Mouse (Mus musculus) heart, postnatal 0 days (tissue): ENCODE results near the gene Pdss2.

ENCODE experiments used
- CTCF ChIP-seq: IDR thresholded peaks from 2 replicates; pipeline ENCODE4 v1.5.1; 2016; ENCODE audit warnings: antibody characterized with exemption, control low read depth, low read depth
- EP300 ChIP-seq: IDR thresholded peaks from 2 replicates; pipeline ENCODE4 v1.6.1; 2016; ENCODE audit warnings: antibody characterized with exemption, low read depth

DNA sequence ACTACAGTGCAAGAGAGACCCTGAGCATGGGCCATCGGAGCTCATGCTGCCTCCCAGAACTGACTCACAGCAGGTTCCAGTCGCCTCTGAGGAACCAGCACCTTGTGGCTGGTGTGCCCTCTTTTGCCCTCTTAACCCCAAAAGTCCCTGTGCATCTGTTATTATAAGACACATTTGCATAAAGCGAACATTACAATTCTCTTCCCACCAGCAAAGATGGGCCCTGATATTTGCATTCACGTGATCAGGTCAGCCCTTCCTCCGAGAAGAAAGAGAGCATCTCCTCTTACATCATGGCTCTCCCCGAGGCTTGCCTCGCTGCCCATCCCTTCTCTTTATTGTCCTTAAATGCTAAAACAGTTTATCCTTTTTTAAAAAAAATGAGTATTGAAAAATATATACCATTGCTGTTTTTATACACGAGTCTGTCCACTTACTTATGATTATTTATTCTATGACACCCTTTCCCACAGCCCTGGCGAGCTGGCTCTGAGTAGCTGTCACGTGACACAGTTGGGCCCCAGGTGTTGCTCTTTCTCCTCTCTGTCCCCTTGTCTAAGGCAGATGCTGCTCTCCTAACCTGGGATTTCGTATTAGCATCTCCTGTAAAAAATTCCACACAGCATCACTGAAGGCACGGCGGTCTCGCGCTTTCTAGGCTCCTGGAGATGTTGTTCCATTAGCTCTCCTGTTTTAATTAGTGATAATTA, 200.9 kb downstream of the Pdss2 start:
- TF ChIP-seq CTCF: no peak
- no peak for TF ChIP-seq EP300
